Mouse (Mus musculus) layer of hippocampus, postnatal 25 days (tissue): ENCODE data around the gene Fn1. TPM values are rescaled to one million over a fixed set of nuclear protein-coding genes. Genes with fewer than 3 reads are reported as not detected.

Experiments
- DNase-seq, 2 experiments: peaks; one replicate each; pipeline ENCODE4 v3.0.0; 2022; ENCODE audit warnings: mixed read lengths in 2 of 2, low spot score in 1 of 2; ENCODE audit errors: extremely low spot score in 1 of 2
- total RNA-seq, 2 experiments: library from RNA; stranded (reverse); gene quantifications; 2 replicates each; pipeline ENCODE4 v1.2.3; 2021

Gene Fn1
- total RNA-seq, 2 experiments from 2014 or later, result 32.8 to 57.2 TPM

- DNase-seq, result no peak
Observed at GRCm38 (mm10) chr1:71540437-71540836, 112.6 kb downstream of the Fn1 start.

DNA sequence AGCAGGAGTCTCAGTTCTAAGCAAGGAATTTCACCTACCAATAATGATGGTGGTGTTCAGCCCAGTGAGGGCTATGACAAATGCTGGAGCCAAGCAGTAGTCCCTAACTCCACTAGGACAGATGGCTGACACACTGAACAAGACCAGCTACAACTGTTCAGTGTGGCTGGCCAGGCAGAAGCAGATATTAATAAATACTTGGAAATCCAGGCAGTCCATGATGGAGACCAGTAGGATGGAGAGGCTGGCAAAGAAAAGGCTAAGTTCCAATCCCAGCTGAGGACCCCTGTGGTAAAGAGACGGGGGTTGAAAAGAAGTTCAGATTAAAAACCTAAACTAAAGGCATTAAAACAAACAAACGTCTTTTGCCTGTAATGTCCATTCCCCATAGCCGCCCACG lies 113.4 kb downstream of the Fn1 start:
- no peak for DNase-seq

Other genes with a start within 250 kb of the Fn1 start
- gene Abca12, start 238.3 kb downstream of the Fn1 start, total RNA-seq, result under 1 TPM; 0.12 to 0.20 TPM
- gene Atic, start 96.0 kb downstream of the Fn1 start, total RNA-seq, result 10 to 100 TPM; 31.6 to 33.6 TPM